Mouse (Mus musculus): Measurements from ENCODE around the gene Zfp940.

DNA sequence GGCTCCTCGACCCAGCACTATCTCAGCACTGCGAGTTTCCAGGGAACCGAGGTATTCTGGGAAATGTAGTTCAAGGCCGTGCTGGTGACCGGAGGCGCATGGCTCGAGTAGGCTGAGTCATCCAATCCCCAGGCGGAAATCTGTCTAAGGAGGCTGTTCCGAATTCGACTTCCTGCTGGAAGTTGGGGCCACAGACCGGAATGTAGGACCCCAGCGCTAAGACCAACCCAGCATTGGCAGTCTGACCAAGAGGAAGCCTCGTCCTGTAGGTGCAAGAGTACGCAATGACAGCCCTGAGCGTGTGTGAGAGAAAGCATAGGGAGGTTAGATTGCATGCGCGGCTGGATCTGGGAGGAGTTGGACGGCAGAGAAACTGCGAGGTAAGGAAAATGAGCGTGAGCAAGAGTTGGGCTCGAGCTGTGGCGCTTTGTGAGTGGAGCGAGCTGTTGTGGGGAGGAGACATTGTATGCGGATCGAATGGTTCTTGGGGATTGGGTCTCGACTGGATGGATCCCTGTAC, 37.5 kb downstream of the Zfp940 start, which contains the start of gene Zfp790:
- TF ChIP-seq POLR2A (IDR thresholded peaks at IDR 0.05; ENCODE audit: control insufficient read depth in 1 of 2, insufficient read depth in 1 of 2, low read depth in 1 of 2, low read length in 2 of 2, poor library complexity in 1 of 2) = peak; percentile 63 to 82
- TF ChIP-seq USF1 (IDR thresholded peaks at IDR 0.05; ENCODE audit: low read depth, low read length) = peak; percentile 59; the same call in 1 of the 2 replicates
- TF ChIP-seq CTCF (IDR thresholded peaks at IDR 0.05 in 2 of 3, conservative IDR thresholded peaks at IDR 0.05 in 1 of 3; ENCODE audit: control insufficient read depth in 1 of 3, insufficient read depth in 1 of 3, low read depth in 2 of 3, low read length in 3 of 3, poor library complexity in 1 of 3, severe bottlenecking in 1 of 3) = no peak
- TF ChIP-seq TAL1 (IDR thresholded peaks at IDR 0.05; ENCODE audit: low read length) = no peak
- no peak for TF ChIP-seq EP300 (IDR thresholded peaks at IDR 0.05; ENCODE audit: low read depth in 1 of 2, low read length in 2 of 2)
- no peak for TF ChIP-seq CHD2 (IDR thresholded peaks at IDR 0.05; ENCODE audit: low read length)
- no peak for TF ChIP-seq GABPA (IDR thresholded peaks at IDR 0.05; ENCODE audit: low read depth, low read length)
- TF ChIP-seq MAFK (IDR thresholded peaks at IDR 0.05; ENCODE audit: borderline replicate concordance, low read depth, low read length) = no peak
- peak; percentile 95 for TF ChIP-seq SIN3A (IDR thresholded peaks at IDR 0.05; ENCODE audit: low read length)
- no peak for TF ChIP-seq ZNF384 (IDR thresholded peaks at IDR 0.05; ENCODE audit: low read depth, low read length)
- no peak for TF ChIP-seq JUND (IDR thresholded peaks at IDR 0.05; ENCODE audit: low read depth, low read length)
- peak; percentile 76 for TF ChIP-seq ZMIZ1 (IDR thresholded peaks at IDR 0.05; ENCODE audit: low read depth, low read length)
- no peak for TF ChIP-seq POLR2AphosphoS2 (IDR thresholded peaks at IDR 0.05; ENCODE audit: low read length)
